Mouse (Mus musculus) CD4-positive naive resting alpha-beta T cell, adult 57 days (primary cell): ENCODE measurements around the gene Gm8773. TPM values are rescaled to one million over a fixed set of nuclear protein-coding genes. Genes with fewer than 3 reads are reported as not detected.

Experiments
- total RNA-seq: library from RNA; stranded (reverse); gene quantifications from one replicate; pipeline ENCODE4 v1.2.4, GENCODE M21; 2023

The Gm8773 gene
- not detected for total RNA-seq

DNA sequence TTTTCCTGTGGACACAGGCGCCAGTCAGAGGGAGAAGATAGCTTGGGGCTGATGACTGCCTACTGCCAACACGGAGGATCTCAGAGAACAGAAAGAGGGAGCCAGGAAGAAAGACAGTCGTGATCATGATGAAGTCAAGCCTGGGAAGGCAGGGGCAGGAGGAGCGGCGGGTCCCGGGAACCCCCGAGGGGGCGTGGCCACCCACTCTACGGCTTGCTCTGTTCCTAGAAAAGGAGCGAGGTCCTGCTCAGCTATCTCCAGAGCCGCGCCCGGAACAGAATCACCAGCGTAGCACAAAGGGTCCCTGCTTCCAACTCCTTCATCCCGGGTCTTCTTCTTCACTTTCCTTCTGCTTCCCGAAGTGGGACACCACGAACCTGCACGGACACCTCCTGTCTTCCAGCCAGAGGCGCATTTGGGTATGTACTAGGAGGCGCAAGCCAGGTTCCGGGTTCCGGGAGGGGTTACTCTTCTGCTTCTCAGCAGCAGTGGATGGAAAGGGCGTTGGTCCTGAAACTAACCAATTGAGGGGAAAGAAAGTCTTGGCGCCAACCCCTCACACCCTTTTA lies at the start of gene Gm8773:
Gm8773 (plus strand) TSS at position 51 of the 569 bp plus-strand sequence.

DNA sequence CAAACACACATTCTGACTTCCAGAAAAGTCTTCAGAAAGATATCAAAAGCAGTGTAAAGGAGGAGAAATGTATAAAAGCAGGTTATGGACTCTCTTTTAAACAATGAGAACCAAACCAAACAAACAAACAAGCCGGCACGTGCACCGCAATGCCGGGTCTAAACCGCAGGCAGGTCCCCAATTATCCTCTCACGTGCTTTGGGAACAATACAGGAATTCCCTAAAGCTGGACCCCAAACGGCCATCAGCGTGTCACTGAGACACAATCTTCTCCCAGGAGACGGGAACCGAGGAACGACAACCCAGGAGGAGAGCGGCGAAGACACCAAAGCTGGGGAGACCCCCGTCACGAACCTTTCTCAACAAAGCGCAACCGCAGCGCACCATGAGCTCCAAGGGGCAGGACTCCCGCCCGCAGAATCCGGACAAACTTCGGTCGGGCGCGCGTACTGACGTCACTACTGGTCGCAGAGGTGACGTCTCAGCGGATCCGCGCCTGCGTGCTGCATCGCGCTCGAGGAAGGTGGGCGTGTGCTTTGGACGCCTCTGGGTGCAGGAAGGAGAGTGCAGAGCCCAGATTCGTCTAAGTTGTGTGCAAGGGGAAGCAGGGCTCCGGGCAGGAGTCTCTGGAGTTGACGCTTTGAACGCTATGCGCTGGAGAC lies 14.4 kb upstream of the Gm8773 start, which contains the start of gene Gtpbp10:
Gtpbp10 (minus strand) TSS at position 460 of the 662 bp plus-strand sequence.

Other genes starting within 250 kb of the Gm8773 start
- 0.95 TPM for gene Cdk14, start 153.5 kb upstream of the Gm8773 start, total RNA-seq
- gene 1700015F17Rik, start 94.7 kb upstream of the Gm8773 start, total RNA-seq: not detected
- gene Cldn12, start 58.8 kb upstream of the Gm8773 start, total RNA-seq: 1.0 TPM
- gene Gtpbp10, start 14.3 kb upstream of the Gm8773 start, total RNA-seq: 14.2 TPM
- not detected for gene Cfap69, start 90.4 kb downstream of the Gm8773 start, total RNA-seq
- gene Steap2, start 120.8 kb downstream of the Gm8773 start, total RNA-seq: not detected
- not detected for gene Steap1, start 175.5 kb downstream of the Gm8773 start, total RNA-seq